Mouse (Mus musculus) bone marrow, adult 2 months (tissue): ENCODE data around the gene Phc2. TPM values are rescaled to one million over a fixed set of nuclear protein-coding genes. Genes with fewer than 3 reads are reported as not detected.
A peak's percentile ranks its signal among the peaks of the same experiment; 100 is the strongest.

Experiments used
- H3K27ac ChIP-seq: fragments of 200-500 bp; 2 replicates; pipeline ENCODE4 v1.5.1; 2012; ENCODE audit warnings: low read depth, mild to moderate bottlenecking, control low read depth, inconsistent platforms, low read length; ENCODE audit not compliant: control insufficient read depth, poor library complexity, insufficient read depth
- H3K4me1 ChIP-seq: fragments of 200-500 bp; 2 replicates; pipeline ENCODE4 v1.6.1; 2011; ENCODE audit warnings: low read length; ENCODE audit not compliant: control insufficient read depth, insufficient read depth
- H3K4me3 ChIP-seq: fragments of 200-500 bp; replicated peaks from 2 replicates; pipeline ENCODE3; 2011; ENCODE audit warnings: mild to moderate bottlenecking, low read depth, low read length, control low read depth; ENCODE audit not compliant: control insufficient read depth
- CTCF ChIP-seq: fragments of 200-500 bp; IDR thresholded peaks from 2 replicates; pipeline ENCODE4 v1.5.1; 2011; ENCODE audit warnings: low read length, control low read depth; ENCODE audit not compliant: control insufficient read depth, insufficient read depth
- POLR2A ChIP-seq: fragments of 200-500 bp; IDR thresholded peaks from 2 replicates; pipeline ENCODE4 v1.6.1; 2011; ENCODE audit warnings: low read depth, mild to moderate bottlenecking, control low read depth, low read length, borderline replicate concordance; ENCODE audit not compliant: control insufficient read depth
- WGBS: fragments of 180-500 bp; shearing (Covaris S2); methylation state at CpG from one replicate; pipeline ENCODE4 v1.1.7; 2018; 5-methylcytosine and 5-hydroxymethylcytosine counted together
- polyA plus RNA-seq: library from polyadenylated mRNA; stranded (reverse); fragments of >200 nt; gene quantifications from 2 replicates; pipeline ENCODE4 v1.2.4, GENCODE M21; 2011; ENCODE audit warnings: low replicate concordance; ENCODE audit not compliant: missing spikeins, insufficient read depth, insufficient read length

The Phc2 gene
- polyA plus RNA-seq, 1 experiment = 36.8 TPM

DNA sequence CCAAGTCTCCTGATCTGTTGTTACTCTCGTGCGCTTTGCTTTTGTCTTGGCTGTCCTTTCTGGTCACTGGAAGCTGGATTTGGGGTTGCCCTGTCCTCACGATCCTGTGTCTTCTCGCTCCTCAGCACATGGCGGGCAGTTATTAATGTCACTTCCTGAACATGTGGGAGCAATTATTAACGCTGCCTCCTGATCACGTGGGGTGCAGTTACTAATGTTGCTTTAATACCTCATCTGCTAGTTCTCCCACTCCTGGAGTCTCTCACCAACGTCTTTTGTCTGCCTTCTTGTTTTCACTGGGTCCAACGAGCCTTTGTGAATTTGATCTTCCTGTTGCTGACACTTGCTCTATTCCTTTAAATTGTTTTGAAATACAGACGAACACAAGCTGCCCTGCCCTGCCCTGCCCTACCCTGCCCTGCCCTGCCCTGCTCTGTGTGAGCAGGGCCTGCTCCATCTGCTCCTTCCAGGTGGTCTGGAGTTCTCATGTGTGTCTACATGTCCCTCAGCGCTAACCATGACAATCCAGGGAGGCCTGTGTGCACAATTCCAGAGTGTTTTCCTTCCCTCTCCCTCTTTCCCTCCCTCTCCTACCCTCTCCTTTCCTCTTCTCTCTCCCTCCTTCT is 16.2 kb downstream of the Phc2 start:
- TF ChIP-seq CTCF (no peak), POLR2A (no peak)
- Histone ChIP-seq H3K4me3 (no peak overlapping the region), H3K27ac (no peak overlapping the region), H3K4me1 (no peaks in the 10 kb centered on the region; the same call in 1 of the 2 replicates)
- WGBS = 46% methylated on average over 11 of the region's 11 CpGs

DNA sequence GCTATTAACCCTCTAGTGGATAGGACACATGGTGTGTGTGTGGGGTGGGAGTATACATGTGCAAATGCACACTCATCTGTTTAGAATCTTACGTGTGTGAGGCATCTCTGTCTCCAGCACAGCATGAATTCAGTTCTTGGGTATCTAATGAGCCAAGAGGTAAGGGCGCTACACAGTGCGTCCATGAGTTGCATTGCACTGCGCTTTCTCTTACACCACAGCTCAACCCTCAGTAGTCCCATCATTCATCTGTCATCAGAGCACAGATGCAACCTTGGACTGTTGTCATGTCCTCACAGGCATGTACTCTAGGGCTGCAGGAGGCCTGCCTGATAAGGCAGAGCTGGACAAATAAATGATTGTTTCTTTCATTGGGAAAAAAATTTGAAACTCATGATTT is 18.0 kb downstream of the Phc2 start:
- 83% methylated on average over 4 of the region's 4 CpGs for WGBS
- Histone ChIP-seq H3K4me1 (no peaks in the 10 kb centered on the region; the same call in 1 of the 2 replicates), H3K27ac (no peak overlapping the region), H3K4me3 (no peak overlapping the region)
- no peak for TF ChIP-seq CTCF
- TF ChIP-seq POLR2A = no peak

DNA sequence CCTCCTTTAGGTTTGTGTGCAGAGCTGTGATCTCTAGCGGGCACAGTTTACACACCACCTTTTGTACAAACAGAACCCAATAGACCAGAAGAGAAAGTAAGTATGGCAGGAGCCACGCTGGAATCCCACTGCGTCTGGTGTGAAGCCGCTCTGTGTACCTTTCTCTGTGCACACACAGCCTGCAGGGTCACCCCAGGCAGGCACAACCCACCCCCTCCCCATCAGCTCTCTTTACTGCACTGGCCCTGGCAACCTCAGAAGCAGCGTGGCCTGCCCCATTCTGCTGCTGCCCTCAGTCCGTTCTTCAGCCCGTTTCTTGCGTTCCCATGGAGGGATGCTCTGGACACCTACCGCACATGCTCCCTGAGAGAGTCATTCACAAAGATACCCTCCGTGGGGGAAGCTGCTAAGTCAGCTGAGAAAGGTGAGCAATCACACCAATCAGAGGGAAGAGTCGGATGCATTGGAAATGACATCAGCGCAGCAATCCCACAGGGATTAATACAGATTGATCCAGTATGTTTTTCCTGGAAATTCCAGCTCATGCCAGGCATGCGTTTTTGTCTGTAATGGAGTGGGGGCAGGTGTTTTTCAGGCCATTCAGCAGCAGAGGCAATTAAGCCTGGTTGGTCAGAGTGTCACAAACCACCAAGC is 24.2 kb downstream of the Phc2 start:
- no peaks in the 10 kb centered on the region for H3K4me1 ChIP-seq
- TF ChIP-seq CTCF (no peak), POLR2A (no peak)
- 88% methylated on average over 13 of the region's 13 CpGs for WGBS
- no peak overlapping the region for H3K4me3 ChIP-seq
- no peak overlapping the region for H3K27ac ChIP-seq

DNA sequence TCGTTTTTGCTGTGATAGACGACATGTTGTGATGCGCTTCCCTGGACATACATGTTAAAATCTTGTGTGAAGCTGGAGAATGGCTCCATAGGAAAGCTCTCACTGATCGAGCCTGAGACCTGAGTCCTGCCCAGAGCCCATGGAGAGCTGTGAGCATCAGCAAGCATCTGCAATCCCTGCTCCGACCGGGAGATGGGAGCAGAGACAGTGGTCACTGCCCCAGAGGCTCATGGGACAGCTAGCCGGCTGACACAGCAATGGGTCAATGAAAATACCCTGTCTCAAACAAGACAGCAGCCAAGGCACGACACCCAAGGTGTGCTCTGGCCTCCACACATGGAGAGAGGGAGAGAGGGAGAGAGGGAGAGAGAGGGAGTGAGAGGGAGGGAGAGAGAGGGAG is 26.6 kb downstream of the Phc2 start:
- TF ChIP-seq CTCF (no peak), POLR2A (no peak)
- Histone ChIP-seq H3K4me3 (no peak overlapping the region), H3K27ac (no peak overlapping the region), H3K4me1 (no peaks in the 10 kb centered on the region)
- 85% methylated on average over 8 of the region's 8 CpGs for WGBS

DNA sequence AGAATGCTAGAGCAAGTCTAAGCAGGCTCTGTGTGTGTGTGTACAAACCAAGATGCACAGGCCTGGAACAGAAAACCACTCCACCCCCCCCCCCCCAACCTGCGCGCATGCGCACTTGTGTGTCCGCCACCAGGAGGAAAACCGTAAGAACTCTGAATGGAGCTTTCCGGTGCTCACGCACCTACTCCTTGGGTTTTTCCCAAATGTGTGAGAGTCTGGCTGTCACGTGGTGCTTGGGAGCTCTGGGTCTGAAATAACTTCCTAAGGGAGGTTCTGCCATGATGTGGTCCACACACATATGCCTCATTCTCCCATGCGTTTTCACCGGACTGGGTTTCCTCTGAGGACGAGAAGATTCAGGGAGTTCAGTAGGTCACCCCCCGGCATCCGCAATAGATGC is 27.8 kb downstream of the Phc2 start:
- Histone ChIP-seq H3K27ac (no peak overlapping the region), H3K4me1 (no peaks in the 10 kb centered on the region), H3K4me3 (no peak overlapping the region)
- TF ChIP-seq CTCF (no peak), POLR2A (no peak)
- WGBS = 94% methylated on average over 13 of the region's 13 CpGs

DNA sequence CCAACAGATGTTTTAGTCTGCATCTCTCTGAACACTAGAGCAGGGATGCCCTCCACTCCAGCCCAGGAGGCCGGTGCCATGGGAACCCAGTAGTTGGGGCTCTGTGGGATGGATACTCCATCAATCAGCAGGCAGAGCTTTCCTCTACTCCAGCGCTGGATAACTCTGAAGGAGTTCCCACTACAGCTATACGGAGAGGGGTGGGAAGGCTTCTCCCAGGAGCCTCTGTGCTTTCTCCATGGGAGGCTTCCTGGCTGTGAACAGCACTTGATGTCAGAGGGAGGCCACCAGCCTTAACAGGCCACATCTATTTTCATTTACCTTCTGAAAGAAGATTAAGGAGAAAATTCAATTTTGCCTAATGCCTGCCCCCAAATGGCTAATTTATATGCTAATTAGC is 29.2 kb downstream of the Phc2 start:
- WGBS = 82% methylated on average over 3 of the region's 3 CpGs
- Histone ChIP-seq H3K4me3 (no peak overlapping the region), H3K27ac (no peak overlapping the region), H3K4me1 (no peaks in the 10 kb centered on the region)
- TF ChIP-seq CTCF = no peak
- no peak for TF ChIP-seq POLR2A

DNA sequence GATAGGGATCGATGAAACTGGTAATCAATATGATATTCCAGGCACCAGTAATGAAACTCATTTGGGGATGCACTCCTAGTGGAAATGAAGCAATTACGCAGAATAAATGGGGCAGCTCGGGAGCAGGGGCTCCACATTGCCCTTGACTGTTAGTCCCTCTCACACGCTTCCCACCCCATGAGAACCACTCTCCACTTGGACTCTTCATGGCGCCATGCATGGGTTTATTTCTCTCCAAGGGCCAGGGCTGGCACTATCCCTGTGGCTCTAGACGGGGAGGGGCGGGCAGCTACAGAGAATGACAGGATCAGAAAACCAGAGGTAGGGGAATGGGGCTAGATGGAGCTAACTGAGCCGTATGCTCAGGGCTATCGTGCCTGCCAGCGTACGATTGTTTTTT is 29.6 kb downstream of the Phc2 start:
- Histone ChIP-seq H3K4me1 (peaks cover 2% of the 10 kb centered on the region), H3K4me3 (no peak overlapping the region), H3K27ac (no peak overlapping the region)
- 90% methylated on average over 11 of the region's 11 CpGs for WGBS
- TF ChIP-seq POLR2A (no peak), CTCF (no peak)

DNA sequence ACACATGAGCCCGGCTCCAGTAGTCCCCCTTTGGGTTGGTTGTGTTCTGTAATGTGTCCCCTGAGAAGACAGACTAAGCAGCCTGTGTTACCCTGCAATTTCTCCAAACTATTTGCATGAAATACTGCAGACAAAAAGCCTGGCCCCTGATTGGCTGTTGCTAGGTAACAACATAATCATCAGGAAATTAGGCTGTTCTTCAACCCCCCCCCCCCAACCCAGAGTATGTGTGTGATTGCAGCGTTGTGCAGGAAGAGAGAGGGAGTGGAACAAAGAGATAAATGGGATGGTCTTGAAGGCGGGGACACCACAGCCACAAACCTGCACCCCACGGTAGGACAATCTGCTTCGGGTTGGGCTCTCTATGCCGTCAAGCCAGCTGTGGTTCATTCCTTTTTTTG is 34.0 kb downstream of the Phc2 start:
- WGBS = 13% methylated on average over 6 of the region's 6 CpGs
- Histone ChIP-seq H3K4me1 (peaks cover 5% of the 10 kb centered on the region), H3K4me3 (no peak overlapping the region), H3K27ac (no peak overlapping the region)
- TF ChIP-seq POLR2A (no peak), CTCF (no peak)

DNA sequence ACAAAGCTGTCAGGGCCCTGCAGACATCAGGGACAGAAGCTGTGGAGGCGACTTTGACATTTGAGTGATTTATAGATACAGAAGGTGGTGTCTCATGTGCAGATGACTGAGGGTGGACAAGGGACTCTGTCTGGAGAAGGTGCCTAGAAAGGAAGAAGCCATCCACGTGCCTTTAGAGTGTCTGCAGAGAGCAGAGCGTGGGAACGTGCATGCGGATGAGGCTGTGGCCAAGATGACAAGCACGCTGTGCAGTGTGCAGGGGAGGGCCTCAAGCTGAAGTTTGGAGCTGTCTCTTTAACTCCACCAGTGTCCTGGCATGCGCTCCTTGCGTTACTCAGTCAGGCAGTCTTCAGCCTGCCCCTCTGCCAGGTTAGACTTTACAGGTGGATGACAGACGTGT is 34.5 kb downstream of the Phc2 start:
- H3K4me1 ChIP-seq = peaks cover 5% of the 10 kb centered on the region
- WGBS = 28% methylated on average over 9 of the region's 9 CpGs
- TF ChIP-seq POLR2A (no peak), CTCF (no peak)
- 0 out of 2 replicates have a peak overlapping the region, but pooled peaks have one; percentile 14 for H3K27ac ChIP-seq
- no peak overlapping the region for H3K4me3 ChIP-seq
